Mouse (Mus musculus): ENCODE data around the gene Tchp. TPM values are rescaled to one million over a fixed set of nuclear protein-coding genes. Genes with fewer than 3 reads are reported as not detected.

Tchp gene
- polyA plus RNA-seq, 1 experiment from 2014 or later = 18.5 TPM

GRCm38 (mm10) chr5:114714551-114714950 is 7.0 kb downstream of the Tchp start:
- no peak overlapping the region for H3K9ac ChIP-seq (ENCODE audit: low read depth, low read length)
- 92% methylated on average over 18 of the region's 18 CpGs for WGBS
- ATAC-seq (ENCODE audit: low FRiP score, low TSS enrichment) = no peak
- H3K4me2 ChIP-seq (replicated peaks; ENCODE audit: low read depth, low read length) = no peak overlapping the region
- H3K27me3 ChIP-seq (ENCODE audit: control insufficient read depth, insufficient read depth, low read length) = no peaks in the 10 kb centered on the region
- no peak overlapping the region for H3K27ac ChIP-seq (ENCODE audit: low read depth, low read length)
- peaks cover 81% of the 10 kb centered on the region for H3K36me3 ChIP-seq (ENCODE audit: control insufficient read depth, insufficient read depth, low read length)
- H3K9me3 ChIP-seq (ENCODE audit: control insufficient read depth, low read length) = no peaks in the 10 kb centered on the region
- H3K4me3 ChIP-seq (ENCODE audit: low read length) = no peak overlapping the region
- peaks cover 6% of the 10 kb centered on the region; the same call in 1 of the 2 replicates for H3K4me1 ChIP-seq (ENCODE audit: control insufficient read depth, insufficient read depth, low read length)

- H3K4me2 ChIP-seq (replicated peaks; ENCODE audit: low read depth, low read length) = no peak overlapping the region
- H3K27ac ChIP-seq (ENCODE audit: low read depth, low read length) = no peak overlapping the region
- peaks cover 21% of the 10 kb centered on the region; the same call in 1 of the 2 replicates for H3K4me1 ChIP-seq (ENCODE audit: control insufficient read depth, insufficient read depth, low read length)
- no peak for ATAC-seq (ENCODE audit: low FRiP score, low TSS enrichment)
- no peak overlapping the region for H3K4me3 ChIP-seq (ENCODE audit: low read length)
- no peaks in the 10 kb centered on the region for H3K9me3 ChIP-seq (ENCODE audit: control insufficient read depth, low read length)
- H3K9ac ChIP-seq (ENCODE audit: low read depth, low read length) = no peak overlapping the region
- H3K36me3 ChIP-seq (ENCODE audit: control insufficient read depth, insufficient read depth, low read length) = peaks cover 85% of the 10 kb centered on the region
- H3K27me3 ChIP-seq (ENCODE audit: control insufficient read depth, insufficient read depth, low read length) = no peaks in the 10 kb centered on the region
- 85% methylated on average over 12 of the region's 12 CpGs for WGBS
These were observed 9.7 kb downstream of the Tchp start for GRCm38 (mm10) chr5:114717292-114717691.

- H3K27me3 ChIP-seq (ENCODE audit: control insufficient read depth, insufficient read depth, low read length) = no peaks in the 10 kb centered on the region
- no peak for ATAC-seq (ENCODE audit: low FRiP score, low TSS enrichment)
- H3K4me1 ChIP-seq (ENCODE audit: control insufficient read depth, insufficient read depth, low read length) = peaks cover 21% of the 10 kb centered on the region; the same call in 1 of the 2 replicates
- H3K9ac ChIP-seq (ENCODE audit: low read depth, low read length) = no peak overlapping the region
- 86% methylated on average over 8 of the region's 8 CpGs for WGBS
- no peak overlapping the region for H3K4me3 ChIP-seq (ENCODE audit: low read length)
- H3K27ac ChIP-seq (ENCODE audit: low read depth, low read length) = no peak overlapping the region
- peaks cover 84% of the 10 kb centered on the region for H3K36me3 ChIP-seq (ENCODE audit: control insufficient read depth, insufficient read depth, low read length)
- no peaks in the 10 kb centered on the region for H3K9me3 ChIP-seq (ENCODE audit: control insufficient read depth, low read length)
- H3K4me2 ChIP-seq (replicated peaks; ENCODE audit: low read depth, low read length) = no peak overlapping the region
These were observed 10.4 kb downstream of the Tchp start for GRCm38 (mm10) chr5:114717937-114718336.

- Histone ChIP-seq H3K36me3 (ENCODE audit: control insufficient read depth, insufficient read depth, low read length) (peaks cover 79% of the 10 kb centered on the region), H3K4me2 (replicated peaks; ENCODE audit: low read depth, low read length) (no peak overlapping the region), H3K27ac (ENCODE audit: low read depth, low read length) (no peak overlapping the region), H3K9me3 (ENCODE audit: control insufficient read depth, low read length) (no peaks in the 10 kb centered on the region), H3K4me3 (ENCODE audit: low read length) (no peak overlapping the region), H3K4me1 (ENCODE audit: control insufficient read depth, insufficient read depth, low read length) (peaks cover 21% of the 10 kb centered on the region; the same call in 1 of the 2 replicates), H3K9ac (ENCODE audit: low read depth, low read length) (no peak overlapping the region), H3K27me3 (ENCODE audit: control insufficient read depth, insufficient read depth, low read length) (no peaks in the 10 kb centered on the region)
- 87% methylated on average over 13 of the region's 13 CpGs for WGBS
- ATAC-seq (ENCODE audit: low FRiP score, low TSS enrichment) = no peak
These were observed 10.9 kb downstream of the Tchp start for GRCm38 (mm10) chr5:114718483-114718882.

- Histone ChIP-seq H3K4me3 (ENCODE audit: low read length) (no peak overlapping the region), H3K27me3 (ENCODE audit: control insufficient read depth, insufficient read depth, low read length) (no peaks in the 10 kb centered on the region), H3K4me1 (ENCODE audit: control insufficient read depth, insufficient read depth, low read length) (peaks cover 21% of the 10 kb centered on the region; the same call in 1 of the 2 replicates), H3K4me2 (replicated peaks; ENCODE audit: low read depth, low read length) (no peak overlapping the region), H3K9ac (ENCODE audit: low read depth, low read length) (no peak overlapping the region), H3K27ac (ENCODE audit: low read depth, low read length) (peak overlapping the region; percentile 60; the same call in 1 of the 2 replicates), H3K36me3 (ENCODE audit: control insufficient read depth, insufficient read depth, low read length) (peaks cover 71% of the 10 kb centered on the region), H3K9me3 (ENCODE audit: control insufficient read depth, low read length) (no peaks in the 10 kb centered on the region; the same call in 1 of the 2 replicates)
- 74% methylated on average over 20 of the region's 20 CpGs for WGBS
- ATAC-seq (ENCODE audit: low FRiP score, low TSS enrichment) = peak; percentile 19; the same call in 1 of the 2 replicates
These were observed 11.7 kb downstream of the Tchp start for GRCm38 (mm10) chr5:114719003-114719927.

- no peak overlapping the region for H3K4me3 ChIP-seq (ENCODE audit: low read length)
- peaks cover 64% of the 10 kb centered on the region for H3K36me3 ChIP-seq (ENCODE audit: control insufficient read depth, insufficient read depth, low read length)
- no peak overlapping the region for H3K9ac ChIP-seq (ENCODE audit: low read depth, low read length)
- H3K27ac ChIP-seq (ENCODE audit: low read depth, low read length) = peak overlapping the region; percentile 60; the same call in 1 of the 2 replicates
- H3K4me2 ChIP-seq (replicated peaks; ENCODE audit: low read depth, low read length) = no peak overlapping the region
- peaks cover 21% of the 10 kb centered on the region; the same call in 1 of the 2 replicates for H3K4me1 ChIP-seq (ENCODE audit: control insufficient read depth, insufficient read depth, low read length)
- WGBS = 90% methylated on average over 6 of the region's 6 CpGs
- no peaks in the 10 kb centered on the region; the same call in 1 of the 2 replicates for H3K9me3 ChIP-seq (ENCODE audit: control insufficient read depth, low read length)
- H3K27me3 ChIP-seq (ENCODE audit: control insufficient read depth, insufficient read depth, low read length) = no peaks in the 10 kb centered on the region
- ATAC-seq (ENCODE audit: low FRiP score, low TSS enrichment) = no peak
These were observed 12.3 kb downstream of the Tchp start for GRCm38 (mm10) chr5:114719928-114720270.

GRCm38 (mm10) chr5:114720784-114721183 is 13.2 kb downstream of the Tchp start:
- 50% methylated on average over 11 of the region's 11 CpGs for WGBS

GRCm38 (mm10) chr5:114721969-114722368 is 14.4 kb downstream of the Tchp start:
- no peak overlapping the region for H3K27ac ChIP-seq (ENCODE audit: low read depth, low read length)
- H3K4me1 ChIP-seq (ENCODE audit: control insufficient read depth, insufficient read depth, low read length) = peaks cover 21% of the 10 kb centered on the region; the same call in 1 of the 2 replicates
- H3K27me3 ChIP-seq (ENCODE audit: control insufficient read depth, insufficient read depth, low read length) = no peaks in the 10 kb centered on the region
- H3K4me3 ChIP-seq (ENCODE audit: low read length) = no peak overlapping the region
- no peak overlapping the region for H3K4me2 ChIP-seq (replicated peaks; ENCODE audit: low read depth, low read length)
- 90% methylated on average over 10 of the region's 10 CpGs for WGBS
- no peaks in the 10 kb centered on the region; the same call in 1 of the 2 replicates for H3K9me3 ChIP-seq (ENCODE audit: control insufficient read depth, low read length)
- no peak overlapping the region for H3K9ac ChIP-seq (ENCODE audit: low read depth, low read length)
- ATAC-seq (ENCODE audit: low FRiP score, low TSS enrichment) = no peak
- H3K36me3 ChIP-seq (ENCODE audit: control insufficient read depth, insufficient read depth, low read length) = peaks cover 51% of the 10 kb centered on the region

More at GRCm38 (mm10) chr5:114720784-114721183, 13.2 kb downstream of the Tchp start:
- Histone ChIP-seq H3K9ac (ENCODE audit: low read depth, low read length) (no peak overlapping the region), H3K4me1 (ENCODE audit: control insufficient read depth, insufficient read depth, low read length) (peaks cover 21% of the 10 kb centered on the region; the same call in 1 of the 2 replicates), H3K27me3 (ENCODE audit: control insufficient read depth, insufficient read depth, low read length) (no peaks in the 10 kb centered on the region), H3K4me3 (ENCODE audit: low read length) (no peak overlapping the region), H3K36me3 (ENCODE audit: control insufficient read depth, insufficient read depth, low read length) (peaks cover 56% of the 10 kb centered on the region), H3K9me3 (ENCODE audit: control insufficient read depth, low read length) (no peaks in the 10 kb centered on the region; the same call in 1 of the 2 replicates), H3K4me2 (replicated peaks; ENCODE audit: low read depth, low read length) (no peak overlapping the region), H3K27ac (ENCODE audit: low read depth, low read length) (peak overlapping the region; percentile 67)
- ATAC-seq (ENCODE audit: low FRiP score, low TSS enrichment) = peak; percentile 75

- Histone ChIP-seq H3K4me2 (replicated peaks; ENCODE audit: low read depth, low read length) (no peak overlapping the region), H3K36me3 (ENCODE audit: control insufficient read depth, insufficient read depth, low read length) (peaks cover 48% of the 10 kb centered on the region), H3K27me3 (ENCODE audit: control insufficient read depth, insufficient read depth, low read length) (no peaks in the 10 kb centered on the region), H3K9me3 (ENCODE audit: control insufficient read depth, low read length) (no peaks in the 10 kb centered on the region; the same call in 1 of the 2 replicates), H3K9ac (ENCODE audit: low read depth, low read length) (no peak overlapping the region), H3K4me1 (ENCODE audit: control insufficient read depth, insufficient read depth, low read length) (peaks cover 21% of the 10 kb centered on the region; the same call in 1 of the 2 replicates), H3K4me3 (ENCODE audit: low read length) (no peak overlapping the region), H3K27ac (ENCODE audit: low read depth, low read length) (no peak overlapping the region)
- no peak for ATAC-seq (ENCODE audit: low FRiP score, low TSS enrichment)
- WGBS = 93% methylated on average over 13 of the region's 13 CpGs
These were observed 15.3 kb downstream of the Tchp start for GRCm38 (mm10) chr5:114722846-114723245.

Measured in kidney, embryonic 14.5 days (tissue).